Mouse (Mus musculus): ENCODE measurements around the gene Zfp874a.
"Not testable (repeated sequence)": the region's sequence is repeated elsewhere in the genome, so short reads cannot be mapped to it uniquely, and the experiment has no call there.

The Zfp874a gene

DNA sequence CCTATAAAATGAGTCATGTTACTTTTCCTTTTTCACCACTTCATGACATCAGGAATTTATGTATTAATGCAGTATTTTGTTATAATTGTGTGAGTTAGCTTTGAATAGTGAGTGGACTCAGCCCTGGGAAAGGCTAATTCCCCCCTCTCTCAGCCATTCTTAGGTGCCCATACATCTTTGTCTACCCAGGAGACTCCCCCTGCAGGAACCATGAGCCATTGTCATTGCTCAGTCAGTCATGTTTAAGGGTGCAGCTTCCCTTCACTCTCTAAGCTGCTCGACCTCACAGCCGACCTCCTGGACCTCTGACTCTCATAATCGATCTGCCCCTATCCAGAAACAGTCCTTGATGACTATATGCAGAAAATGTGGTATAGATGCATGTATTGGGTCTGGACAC, 75.2 kb downstream of the Zfp874a start:
- DNase-seq (ENCODE audit: low spot score), result not testable (repeated sequence)

DNA sequence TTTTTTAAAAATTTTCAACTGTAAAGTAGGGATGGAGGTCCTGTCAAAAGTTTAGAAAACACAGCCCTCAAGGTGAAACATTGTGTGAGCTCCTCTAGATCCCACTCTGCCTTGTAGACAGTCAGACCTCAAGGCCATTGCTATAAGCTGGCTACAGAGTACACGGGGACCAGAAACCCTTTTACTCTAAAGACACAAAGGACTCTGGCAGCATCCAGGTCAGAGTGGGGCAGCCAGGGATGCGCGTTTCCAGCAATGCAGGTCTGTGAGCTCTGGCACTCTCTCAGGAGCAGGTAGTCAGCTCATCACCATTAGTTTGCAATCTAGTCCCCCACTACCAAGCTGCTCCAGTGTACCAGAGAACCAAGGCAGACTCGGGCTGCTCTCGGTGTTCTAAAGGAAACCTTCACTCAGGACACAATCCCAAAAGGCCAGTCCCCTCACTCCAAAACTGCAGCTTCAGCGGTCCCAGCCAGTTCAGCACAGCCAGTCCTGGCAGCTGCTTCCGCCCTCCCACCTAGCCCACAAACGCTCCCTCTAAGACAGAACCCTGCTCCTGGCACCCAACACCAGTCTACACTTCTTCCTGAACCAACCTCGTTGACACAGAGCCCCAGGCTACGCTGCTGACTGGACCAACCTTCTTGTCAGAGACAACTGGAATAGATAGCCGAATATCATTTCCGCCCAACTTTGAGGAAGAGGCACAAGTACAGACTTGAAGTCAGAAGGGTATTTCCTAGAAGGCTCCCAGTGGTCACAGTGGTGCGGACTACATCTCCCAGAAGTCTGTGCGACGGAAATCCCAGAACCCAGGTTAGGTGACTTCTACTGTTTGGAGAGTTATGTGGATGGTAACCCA, 76.1 kb downstream of the Zfp874a start, which contains the start of the genes Gm28041 and Zfp456:
Gene Gm28041, minus strand, starts transcription at position 684 of the 862 bp plus-strand sequence.
Gene Zfp456, minus strand, starts transcription at position 761 of the 862 bp plus-strand sequence.
- peak; percentile 47 for DNase-seq (ENCODE audit: low spot score)
